Mouse (Mus musculus) stomach, postnatal 0 days (tissue): ENCODE measurements around the gene Cacna1g.

Source experiments
- CTCF ChIP-seq: IDR thresholded peaks from 2 replicates; pipeline ENCODE4 v1.5.1; 2016; ENCODE audit warnings: antibody characterized with exemption, low read depth, mild to moderate bottlenecking, moderate library complexity
- EP300 ChIP-seq: optimal IDR thresholded peaks from 2 replicates; pipeline ENCODE3; 2016; ENCODE audit warnings: antibody characterized with exemption

GRCm38 (mm10) chr11:94390825-94391224 lies 83.2 kb downstream of the Cacna1g start:
- TF ChIP-seq EP300 (no peak), CTCF (no peak)
